Mouse (Mus musculus): ENCODE data around the gene Slc9a5.

The Slc9a5 gene

GRCm38 (mm10) chr8:105354549-105354948 lies 5.9 kb downstream of the Slc9a5 start:
- DNase-seq (ENCODE audit: low read depth), result no peak

GRCm38 (mm10) chr8:105355179-105356024 lies 6.8 kb downstream of the Slc9a5 start:
- no peak for DNase-seq (ENCODE audit: low read depth)

- DNase-seq (ENCODE audit: low read depth), result no peak
Measured at GRCm38 (mm10) chr8:105356681-105357080, 8.0 kb downstream of the Slc9a5 start.

- DNase-seq (ENCODE audit: low read depth), result no peak
Measured at GRCm38 (mm10) chr8:105359208-105359607, 10.6 kb downstream of the Slc9a5 start.

GRCm38 (mm10) chr8:105359646-105360045 lies 11.0 kb downstream of the Slc9a5 start:
- no peak for DNase-seq (ENCODE audit: low read depth)

- DNase-seq (ENCODE audit: low read depth), result no peak
Measured at GRCm38 (mm10) chr8:105361751-105362702, 13.4 kb downstream of the Slc9a5 start.

GRCm38 (mm10) chr8:105367107-105367506 lies 18.5 kb downstream of the Slc9a5 start:
- DNase-seq (ENCODE audit: low read depth), result peak; percentile 23

- no peak for DNase-seq (ENCODE audit: low read depth)
Measured at GRCm38 (mm10) chr8:105372473-105372872, 23.8 kb downstream of the Slc9a5 start.

GRCm38 (mm10) chr8:105373032-105373431 lies 24.4 kb downstream of the Slc9a5 start, which contains the start of gene Plekhg4:
Plekhg4 (plus strand) TSS chr8:105373274.
- no peak for DNase-seq (ENCODE audit: low read depth)

- DNase-seq (ENCODE audit: low read depth), result peak; percentile 15
Measured at GRCm38 (mm10) chr8:105374513-105374966, 25.9 kb downstream of the Slc9a5 start.

- DNase-seq (ENCODE audit: low read depth), result no peak
Measured at GRCm38 (mm10) chr8:105378673-105379072, 30.0 kb downstream of the Slc9a5 start.

GRCm38 (mm10) chr8:105380308-105380707 lies 31.7 kb downstream of the Slc9a5 start:
- DNase-seq (ENCODE audit: low read depth), result no peak

- DNase-seq (ENCODE audit: low read depth), result no peak
Measured at GRCm38 (mm10) chr8:105384070-105384469, 35.4 kb downstream of the Slc9a5 start.

- DNase-seq (ENCODE audit: low read depth), result no peak
Measured at GRCm38 (mm10) chr8:105387151-105387550, 38.5 kb downstream of the Slc9a5 start.

GRCm38 (mm10) chr8:105389096-105389495 lies 40.5 kb downstream of the Slc9a5 start:
- no peak for DNase-seq (ENCODE audit: low read depth)

GRCm38 (mm10) chr8:105393089-105393787 lies 44.6 kb downstream of the Slc9a5 start:
- no peak for DNase-seq (ENCODE audit: low read depth)

GRCm38 (mm10) chr8:105393915-105394314 lies 45.3 kb downstream of the Slc9a5 start:
- no peak for DNase-seq (ENCODE audit: low read depth)

- peak; percentile 23 for DNase-seq (ENCODE audit: low read depth)
Measured at GRCm38 (mm10) chr8:105397747-105398146, 49.1 kb downstream of the Slc9a5 start.

- DNase-seq (ENCODE audit: low read depth), result no peak
Measured at GRCm38 (mm10) chr8:105400016-105400415, 51.4 kb downstream of the Slc9a5 start.

- DNase-seq (ENCODE audit: low read depth), result no peak
Measured at GRCm38 (mm10) chr8:105403467-105403866, 54.8 kb downstream of the Slc9a5 start.

GRCm38 (mm10) chr8:105404496-105404895 lies 55.9 kb downstream of the Slc9a5 start:
- DNase-seq (ENCODE audit: low read depth), result no peak

GRCm38 (mm10) chr8:105406416-105406815 lies 57.8 kb downstream of the Slc9a5 start:
- DNase-seq (ENCODE audit: low read depth), result no peak
